Mouse (Mus musculus) right cerebral cortex, postnatal 4 days (tissue): Measurements from ENCODE around the gene Nova2.

Source experiments
- DNase-seq: peaks from one replicate; pipeline ENCODE4 v3.0.0-alpha.2; 2022

The Nova2 gene

GRCm38 (mm10) chr7:18988780-18989179 is 63.1 kb downstream of the Nova2 start:
- no peak for DNase-seq

- DNase-seq = no peak
Measured at GRCm38 (mm10) chr7:18989995-18990394, 64.3 kb downstream of the Nova2 start.

- DNase-seq = peak; percentile 99
Measured at GRCm38 (mm10) chr7:18990601-18991295, 65.1 kb downstream of the Nova2 start, which contains the start of gene Mypop. Gene Mypop (plus strand): TSS chr7:18991245.

GRCm38 (mm10) chr7:18991660-18992293 is 66.1 kb downstream of the Nova2 start:
- DNase-seq = peak; percentile 40

GRCm38 (mm10) chr7:18992294-18992675 is 66.6 kb downstream of the Nova2 start:
- peak; percentile 44 for DNase-seq

GRCm38 (mm10) chr7:18993036-18993435 is 67.3 kb downstream of the Nova2 start:
- DNase-seq = no peak

GRCm38 (mm10) chr7:18998835-18999234 is 73.1 kb downstream of the Nova2 start:
- DNase-seq = no peak

- no peak for DNase-seq
Measured at GRCm38 (mm10) chr7:19000421-19000820, 74.7 kb downstream of the Nova2 start.

GRCm38 (mm10) chr7:19001066-19001806 is 75.5 kb downstream of the Nova2 start:
- DNase-seq = no peak

- DNase-seq = no peak
Measured at GRCm38 (mm10) chr7:19001807-19002085, 76.1 kb downstream of the Nova2 start.

GRCm38 (mm10) chr7:19002115-19002514 is 76.4 kb downstream of the Nova2 start:
- no peak for DNase-seq

- peak; percentile 62 for DNase-seq
Measured at GRCm38 (mm10) chr7:19002848-19003498, 77.3 kb downstream of the Nova2 start.

- peak; percentile 87 for DNase-seq
Measured at GRCm38 (mm10) chr7:19003902-19004630, 78.4 kb downstream of the Nova2 start, which contains the start of gene Irf2bp1. Gene Irf2bp1 (plus strand): TSS chr7:19004044.

- DNase-seq = peak; percentile 43
Measured at GRCm38 (mm10) chr7:19004631-19005079, 79.0 kb downstream of the Nova2 start.

GRCm38 (mm10) chr7:19005417-19006121 is 79.9 kb downstream of the Nova2 start:
- no peak for DNase-seq

GRCm38 (mm10) chr7:19006476-19006875 is 80.8 kb downstream of the Nova2 start:
- peak; percentile 74 for DNase-seq

- no peak for DNase-seq
Measured at GRCm38 (mm10) chr7:19007026-19007977, 81.6 kb downstream of the Nova2 start.

- DNase-seq = no peak
Measured at GRCm38 (mm10) chr7:19010581-19010980, 84.9 kb downstream of the Nova2 start.

- no peak for DNase-seq
Measured at GRCm38 (mm10) chr7:19012025-19012621, 86.4 kb downstream of the Nova2 start.

- no peak for DNase-seq
Measured at GRCm38 (mm10) chr7:19012882-19013281, 87.2 kb downstream of the Nova2 start.
